Mouse (Mus musculus) neural tube, embryonic 12.5 days (tissue): ENCODE measurements around the gene Stap2. TPM values are rescaled to one million over a fixed set of nuclear protein-coding genes. Genes with fewer than 3 reads are reported as not detected.
A peak's percentile ranks its signal among the peaks of the same experiment; 100 is the strongest.

Experiments used
- ATAC-seq: fragments of 200-750 bp; cut with Nextera tagmentation; 2 replicates; pipeline ENCODE4 v1.8.0; 2017; ENCODE audit warnings: low read depth, mild to moderate bottlenecking, moderate TSS enrichment, moderate library complexity; ENCODE audit not compliant: low FRiP score
- H3K27ac ChIP-seq: fragments of 300-500 bp; sonication (generic); 2 replicates; pipeline ENCODE4 v1.5.1; 2016
- H3K27me3 ChIP-seq: fragments of 300-500 bp; sonication (generic); replicated peaks from 2 replicates; pipeline ENCODE4 v1.6.1; 2016; ENCODE audit warnings: mild to moderate bottlenecking
- H3K36me3 ChIP-seq: fragments of 300-500 bp; sonication (generic); 2 replicates; pipeline ENCODE4 v1.6.1; 2016; ENCODE audit warnings: mild to moderate bottlenecking
- H3K4me1 ChIP-seq: fragments of 300-500 bp; sonication (generic); 2 replicates; pipeline ENCODE4 v1.6.1; 2016
- H3K4me2 ChIP-seq: fragments of 300-500 bp; sonication (generic); replicated peaks from 2 replicates; pipeline ENCODE4 v1.6.1; 2016; ENCODE audit warnings: mild to moderate bottlenecking
- H3K4me3 ChIP-seq: fragments of 300-500 bp; sonication (generic); 2 replicates; pipeline ENCODE4 v1.5.1; 2016
- H3K9ac ChIP-seq: fragments of 300-500 bp; sonication (generic); 2 replicates; pipeline ENCODE4 v1.6.1; 2016; ENCODE audit warnings: mild to moderate bottlenecking
- H3K9me3 ChIP-seq: fragments of 300-500 bp; sonication (generic); 2 replicates; pipeline ENCODE4 v1.6.1; 2016; ENCODE audit warnings: mild to moderate bottlenecking
- WGBS: fragments of 180-500 bp; shearing (Covaris S2); methylation state at CpG from one replicate; pipeline ENCODE4 v1.1.7; 2016; 5-methylcytosine and 5-hydroxymethylcytosine counted together
- polyA plus RNA-seq: library from polyadenylated mRNA; unstranded; fragments of >200 nt; fragmentation: Nextera tagmentation; extraction: Ambion mirVana; gene quantifications from 2 replicates; pipeline ENCODE4 v1.2.1, GENCODE M21; 2016

Gene Stap2
- polyA plus RNA-seq, 1 experiment from 2014 or later: 7.2 TPM

- Histone ChIP-seq H3K4me3 (peak overlapping the region; percentile 68), H3K4me2 (peak overlapping the region; percentile 93), H3K36me3 (peaks cover 39% of the 10 kb centered on the region), H3K9me3 (no peaks in the 10 kb centered on the region), H3K9ac (peak overlapping the region; percentile 73), H3K27ac (no peak overlapping the region), H3K27me3 (no peaks in the 10 kb centered on the region), H3K4me1 (peaks cover 24% of the 10 kb centered on the region)
- no peak for ATAC-seq
- WGBS: 72% methylated on average over 14 of the region's 14 CpGs
Measured at GRCm38 (mm10) chr17:56010255-56010654, 4.9 kb upstream of the Stap2 start.

GRCm38 (mm10) chr17:56009962-56010240, 4.5 kb upstream of the Stap2 start:
- H3K4me3 ChIP-seq: peak overlapping the region; percentile 68
- H3K9me3 ChIP-seq: no peaks in the 10 kb centered on the region

GRCm38 (mm10) chr17:56009088-56009961, 3.9 kb upstream of the Stap2 start:
- Histone ChIP-seq H3K9me3 (no peaks in the 10 kb centered on the region), H3K4me2 (peak overlapping the region; percentile 93), H3K4me3 (peak overlapping the region; percentile 68), H3K4me1 (peaks cover 24% of the 10 kb centered on the region), H3K9ac (peak overlapping the region; percentile 73), H3K27me3 (no peaks in the 10 kb centered on the region), H3K27ac (peak overlapping the region; percentile 88), H3K36me3 (peaks cover 33% of the 10 kb centered on the region)
- peak; percentile 89 for ATAC-seq
- WGBS: 1% methylated on average over 62 of the region's 62 CpGs

More at GRCm38 (mm10) chr17:56009962-56010240, 4.5 kb upstream of the Stap2 start:
- peaks cover 24% of the 10 kb centered on the region for H3K4me1 ChIP-seq
- no peak overlapping the region for H3K27ac ChIP-seq
- 52% methylated on average over 2 of the region's 2 CpGs for WGBS
- no peak for ATAC-seq
- H3K36me3 ChIP-seq: peaks cover 36% of the 10 kb centered on the region
- peak overlapping the region; percentile 93 for H3K4me2 ChIP-seq
- H3K27me3 ChIP-seq: no peaks in the 10 kb centered on the region
- peak overlapping the region; percentile 73 for H3K9ac ChIP-seq

GRCm38 (mm10) chr17:56008356-56009087, 3.1 kb upstream of the Stap2 start:
- no peaks in the 10 kb centered on the region for H3K27me3 ChIP-seq
- H3K36me3 ChIP-seq: peaks cover 24% of the 10 kb centered on the region
- peak overlapping the region; percentile 93 for H3K4me2 ChIP-seq
- WGBS: under 1% methylated on average over 21 of the region's 21 CpGs
- H3K9ac ChIP-seq: peak overlapping the region; percentile 73
- peak; percentile 93 for ATAC-seq
- peak overlapping the region; percentile 68 for H3K4me3 ChIP-seq
- H3K27ac ChIP-seq: peak overlapping the region; percentile 88
- peaks cover 24% of the 10 kb centered on the region for H3K4me1 ChIP-seq
- no peaks in the 10 kb centered on the region for H3K9me3 ChIP-seq

DNA sequence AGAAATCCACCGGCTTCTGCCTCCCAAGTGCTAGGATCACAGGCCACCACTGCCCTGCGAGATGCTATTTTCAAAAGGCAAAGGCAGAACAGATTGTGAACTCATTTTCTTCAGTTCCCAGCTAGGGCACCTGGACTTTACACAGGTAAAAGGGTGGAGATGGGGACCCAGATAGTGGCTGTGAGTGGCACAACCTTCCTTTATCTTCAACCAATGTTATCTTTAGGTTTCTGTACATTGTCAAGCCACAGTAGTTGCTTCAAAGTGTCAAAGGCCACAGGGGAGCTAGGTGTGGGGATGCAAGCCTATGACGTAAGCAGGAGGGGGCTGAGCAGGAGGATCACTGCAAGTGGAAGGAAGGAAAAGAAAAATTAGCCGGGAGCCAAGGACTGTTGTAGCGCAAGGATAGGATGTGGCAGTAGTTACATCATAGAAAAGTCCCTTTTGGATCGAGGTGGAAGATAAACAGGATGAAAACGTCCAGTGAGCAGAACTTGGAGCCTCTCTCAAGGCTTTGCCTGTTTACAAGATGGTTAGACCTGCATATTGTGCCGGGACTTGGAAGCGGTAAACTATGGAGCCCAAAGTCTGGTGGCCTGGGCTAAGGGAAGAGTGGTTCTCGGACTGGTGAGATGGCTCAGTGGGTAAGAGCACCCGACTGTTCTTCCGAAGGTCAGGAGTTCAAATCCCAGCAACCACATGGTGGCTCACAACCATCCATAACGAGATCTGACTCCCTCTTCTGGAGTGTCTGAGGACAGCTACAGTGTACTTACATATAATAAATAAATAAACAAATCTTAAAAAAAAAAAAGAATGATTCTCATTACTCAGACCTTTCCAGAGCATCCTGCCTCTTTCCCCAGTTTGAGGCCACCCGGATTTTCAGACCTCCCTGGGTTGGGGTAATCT, 2.3 kb upstream of the Stap2 start:
- H3K36me3 ChIP-seq: peaks cover 18% of the 10 kb centered on the region
- no peaks in the 10 kb centered on the region for H3K9me3 ChIP-seq
- 0 out of 2 replicates have a peak, but pooled peaks cover 3% of the 10 kb centered on the region for H3K27me3 ChIP-seq
- peak overlapping the region; percentile 88 for H3K27ac ChIP-seq
- no peak overlapping the region; the same call in 1 of the 2 replicates for H3K9ac ChIP-seq
- WGBS: 35% methylated on average over 14 of the region's 14 CpGs
- peaks cover 24% of the 10 kb centered on the region for H3K4me1 ChIP-seq
- peak overlapping the region; percentile 20 for H3K4me3 ChIP-seq
- H3K4me2 ChIP-seq: peak overlapping the region; percentile 93
- ATAC-seq: peak; percentile 3

DNA sequence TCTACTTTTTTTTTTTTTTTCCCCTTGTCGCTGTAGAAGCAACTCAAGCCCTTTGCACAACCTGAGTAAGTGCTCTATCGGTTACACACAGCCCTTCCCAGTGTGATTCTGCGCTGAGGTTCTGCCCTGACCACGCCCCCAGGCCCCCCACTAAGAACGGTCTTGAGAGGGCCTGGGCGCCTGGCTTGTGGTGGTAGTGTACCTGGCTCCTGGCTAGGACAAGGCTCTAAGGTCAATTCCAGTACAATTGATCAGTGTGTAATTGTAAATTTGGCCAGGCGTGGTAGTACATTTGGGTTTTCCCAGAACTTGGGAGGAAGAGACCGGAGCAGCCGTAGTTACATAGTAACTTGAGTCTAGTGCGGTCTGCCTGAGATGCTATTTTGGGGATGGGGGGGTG, 1.6 kb upstream of the Stap2 start:
- H3K36me3 ChIP-seq: peaks cover 11% of the 10 kb centered on the region
- H3K4me1 ChIP-seq: peaks cover 24% of the 10 kb centered on the region
- no peak overlapping the region for H3K4me2 ChIP-seq
- no peak overlapping the region for H3K27ac ChIP-seq
- WGBS: 54% methylated on average over 10 of the region's 10 CpGs
- H3K9me3 ChIP-seq: no peaks in the 10 kb centered on the region
- H3K9ac ChIP-seq: no peak overlapping the region
- ATAC-seq: no peak
- no peak overlapping the region for H3K4me3 ChIP-seq
- 0 out of 2 replicates have a peak, but pooled peaks cover 4% of the 10 kb centered on the region for H3K27me3 ChIP-seq

GRCm38 (mm10) chr17:56003000-56003399, 2.4 kb downstream of the Stap2 start:
- no peaks in the 10 kb centered on the region for H3K9me3 ChIP-seq
- WGBS: 76% methylated on average over 3 of the region's 3 CpGs

GRCm38 (mm10) chr17:55999794-56000499, 5.4 kb downstream of the Stap2 start:
- ATAC-seq: peak; percentile 37; the same call in 1 of the 2 replicates
- Histone ChIP-seq H3K4me2 (peak overlapping the region; percentile 38), H3K4me1 (0 out of 2 replicates have a peak, but pooled peaks cover 7% of the 10 kb centered on the region), H3K27me3 (peaks cover 21% of the 10 kb centered on the region), H3K4me3 (no peak overlapping the region), H3K36me3 (peaks cover 20% of the 10 kb centered on the region), H3K9me3 (no peaks in the 10 kb centered on the region), H3K9ac (no peak overlapping the region), H3K27ac (no peak overlapping the region)
- 7% methylated on average over 30 of the region's 30 CpGs for WGBS

More at GRCm38 (mm10) chr17:56003000-56003399, 2.4 kb downstream of the Stap2 start:
- Histone ChIP-seq H3K4me2 (no peak overlapping the region), H3K27me3 (peaks cover 21% of the 10 kb centered on the region), H3K36me3 (no peaks in the 10 kb centered on the region), H3K4me3 (no peak overlapping the region), H3K4me1 (peaks cover 13% of the 10 kb centered on the region), H3K9ac (no peak overlapping the region), H3K27ac (no peak overlapping the region)
- ATAC-seq: no peak

GRCm38 (mm10) chr17:55996007-55996406, 9.4 kb downstream of the Stap2 start:
- peak overlapping the region; percentile 17; the same call in 1 of the 2 replicates for H3K9ac ChIP-seq
- H3K4me2 ChIP-seq: no peak overlapping the region
- H3K27ac ChIP-seq: no peak overlapping the region
- WGBS: 90% methylated on average over 15 of the region's 15 CpGs
- peaks cover 17% of the 10 kb centered on the region for H3K27me3 ChIP-seq
- no peak for ATAC-seq
- H3K4me3 ChIP-seq: no peak overlapping the region
- H3K9me3 ChIP-seq: no peaks in the 10 kb centered on the region
- H3K4me1 ChIP-seq: 0 out of 2 replicates have a peak, but pooled peaks cover 7% of the 10 kb centered on the region
- H3K36me3 ChIP-seq: peaks cover 47% of the 10 kb centered on the region

DNA sequence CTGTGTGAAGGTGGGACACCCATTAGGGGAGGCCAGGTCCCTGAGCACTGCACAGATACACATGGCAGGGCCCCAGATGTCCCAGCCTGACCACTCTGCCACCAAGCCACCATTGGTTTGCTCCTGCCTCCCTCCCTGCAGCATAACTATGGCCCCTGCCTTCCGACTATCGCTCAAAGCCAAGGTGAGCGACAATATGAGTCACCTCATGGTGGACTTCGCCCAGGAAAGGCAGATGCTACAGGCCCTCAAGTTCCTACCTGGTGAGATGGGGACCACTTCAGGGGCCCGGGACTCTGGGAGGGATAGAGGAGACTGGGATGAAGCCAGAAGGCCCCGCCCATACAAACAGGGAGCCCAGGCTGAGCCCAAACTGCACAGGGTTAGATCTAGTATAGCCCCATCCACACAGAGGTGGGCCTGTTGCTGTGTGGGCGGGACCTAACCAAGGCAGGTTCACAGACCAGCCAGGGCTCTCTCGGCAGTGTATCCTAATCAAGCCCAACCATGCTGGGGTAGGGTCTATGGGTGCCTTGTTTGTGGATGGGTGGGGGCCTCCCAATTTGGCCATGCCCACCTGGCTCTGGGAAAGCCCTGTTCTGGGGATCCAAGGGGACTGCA, 15.0 kb downstream of the Stap2 start:
- Histone ChIP-seq H3K36me3 (peaks cover 52% of the 10 kb centered on the region), H3K4me1 (peaks cover 12% of the 10 kb centered on the region), H3K27ac (no peak overlapping the region), H3K4me3 (no peak overlapping the region), H3K9ac (no peak overlapping the region), H3K4me2 (no peak overlapping the region), H3K9me3 (no peaks in the 10 kb centered on the region), H3K27me3 (no peaks in the 10 kb centered on the region)
- ATAC-seq: no peak
- WGBS: 87% methylated on average over 8 of the region's 8 CpGs
